Mouse (Mus musculus) heart, embryonic 16.5 days (tissue): Measurements from ENCODE around the gene Ptpn9. TPM values are rescaled to one million over a fixed set of nuclear protein-coding genes. Genes with fewer than 3 reads are reported as not detected.

Experiments
- ATAC-seq: fragments of 200-750 bp; cut with Nextera tagmentation; replicated peaks from 2 replicates; pipeline ENCODE4 v1.8.0; 2017; ENCODE audit warnings: moderate number of reproducible peaks; ENCODE audit not compliant: insufficient read depth, low FRiP score; ENCODE audit errors: extremely low read depth
- H3K27ac ChIP-seq: fragments of 300-500 bp; sonication (generic); 2 replicates; pipeline ENCODE4 v1.5.1; 2014; ENCODE audit warnings: mild to moderate bottlenecking, low read length, control low read depth, moderate library complexity
- H3K27me3 ChIP-seq: fragments of 300-500 bp; sonication (generic); 2 replicates; pipeline ENCODE4 v1.6.1; 2014; ENCODE audit warnings: low read length, mixed read lengths; ENCODE audit not compliant: control insufficient read depth, insufficient read depth
- H3K36me3 ChIP-seq: fragments of 300-500 bp; sonication (generic); 2 replicates; pipeline ENCODE4 v1.6.1; 2014; ENCODE audit not compliant: control insufficient read depth, insufficient read depth
- H3K4me1 ChIP-seq: fragments of 300-500 bp; sonication (generic); 2 replicates; pipeline ENCODE4 v1.6.1; 2014; ENCODE audit warnings: low read length, mixed read lengths; ENCODE audit not compliant: control insufficient read depth, insufficient read depth
- H3K4me2 ChIP-seq: fragments of 300-500 bp; sonication (generic); 2 replicates; pipeline ENCODE4 v1.6.1; 2014; ENCODE audit warnings: low read depth, mild to moderate bottlenecking, control low read depth, low read length
- H3K4me3 ChIP-seq: fragments of 300-500 bp; sonication (generic); 2 replicates; pipeline ENCODE4 v1.5.1; 2014; ENCODE audit warnings: mild to moderate bottlenecking, control low read depth, low read length
- H3K9ac ChIP-seq: fragments of 300-500 bp; sonication (generic); 2 replicates; pipeline ENCODE4 v1.6.1; 2014; ENCODE audit warnings: low read length, control low read depth
- H3K9me3 ChIP-seq: fragments of 300-500 bp; sonication (generic); replicated peaks from 2 replicates; pipeline ENCODE4 v1.6.1; 2016; ENCODE audit warnings: low read length; ENCODE audit not compliant: control insufficient read depth
- WGBS: fragments of 180-500 bp; shearing (Covaris S2); extraction: QIAGEN DNeasy Blood & Tissue Kit; methylation state at CpG from one replicate; pipeline ENCODE4 v1.1.7; 2014; 5-methylcytosine and 5-hydroxymethylcytosine counted together
- polyA plus RNA-seq: library from polyadenylated mRNA; unstranded; fragments of >200 nt; fragmentation: Nextera tagmentation; extraction: Ambion mirVana; gene quantifications from 2 replicates; pipeline ENCODE4 v1.2.1, GENCODE M21; 2015

Gene Ptpn9
- polyA plus RNA-seq, 1 experiment from 2014 or later: 12.7 TPM

- ATAC-seq: no peak
- peak overlapping the region; percentile 87 for H3K9ac ChIP-seq
- WGBS: 8% methylated on average over 17 of the region's 17 CpGs
- no peaks in the 10 kb centered on the region for H3K27me3 ChIP-seq
- H3K27ac ChIP-seq: peak overlapping the region; percentile 98
- H3K4me2 ChIP-seq: peak overlapping the region; percentile 81
- H3K9me3 ChIP-seq: no peaks in the 10 kb centered on the region
- H3K4me3 ChIP-seq: peak overlapping the region; percentile 91
- no peaks in the 10 kb centered on the region for H3K36me3 ChIP-seq
- peaks cover 26% of the 10 kb centered on the region for H3K4me1 ChIP-seq
These were observed 80.3 kb downstream of the Ptpn9 start for GRCm38 (mm10) chr9:57074822-57075603.

DNA sequence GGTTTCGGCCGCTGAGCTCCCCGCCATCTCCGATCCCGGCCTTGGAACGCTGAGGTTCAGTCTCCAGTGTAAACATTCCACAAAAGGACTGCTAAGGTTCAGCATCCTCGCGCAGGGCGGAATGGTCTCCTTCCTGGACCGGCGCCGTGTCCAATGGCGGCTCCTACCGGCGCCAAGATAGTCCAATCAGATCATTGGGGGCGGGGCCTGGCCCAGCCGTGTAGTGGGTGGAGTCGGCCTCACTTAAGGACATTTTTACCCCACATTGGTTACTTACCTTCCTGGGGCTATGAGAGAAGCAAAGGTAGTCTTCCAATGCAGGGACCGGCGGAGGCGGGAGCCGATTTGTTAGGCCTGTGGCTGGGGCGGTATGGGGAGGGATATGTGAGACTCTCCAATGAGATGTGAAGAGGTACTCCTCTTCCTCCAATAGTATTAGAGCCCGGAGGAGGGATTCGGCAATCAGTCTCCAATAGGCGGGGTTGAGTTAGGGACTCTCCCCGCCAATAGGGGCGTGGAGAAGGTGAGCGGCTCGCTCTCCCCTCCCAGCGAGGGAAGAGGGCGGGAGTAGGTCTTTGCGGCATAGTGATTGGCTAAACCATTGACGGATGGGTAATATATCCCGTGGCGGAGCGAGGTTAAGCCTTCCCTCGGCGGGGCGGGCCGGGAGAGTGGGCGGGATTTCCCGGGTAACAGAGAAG, 81.1 kb downstream of the Ptpn9 start:
- Histone ChIP-seq H3K4me3 (peak overlapping the region; percentile 99), H3K27ac (peak overlapping the region; percentile 100), H3K36me3 (no peaks in the 10 kb centered on the region), H3K9me3 (no peaks in the 10 kb centered on the region), H3K27me3 (no peaks in the 10 kb centered on the region), H3K4me1 (peaks cover 22% of the 10 kb centered on the region), H3K4me2 (peak overlapping the region; percentile 81), H3K9ac (peak overlapping the region; percentile 96)
- peak; percentile 78 for ATAC-seq
- WGBS: under 1% methylated on average over 40 of the region's 43 CpGs

GRCm38 (mm10) chr9:57076701-57077660, 82.3 kb downstream of the Ptpn9 start:
- Histone ChIP-seq H3K4me1 (peaks cover 17% of the 10 kb centered on the region), H3K36me3 (no peaks in the 10 kb centered on the region), H3K9me3 (no peaks in the 10 kb centered on the region), H3K4me3 (peak overlapping the region; percentile 99), H3K27ac (peak overlapping the region; percentile 100), H3K9ac (peak overlapping the region; percentile 96), H3K4me2 (peak overlapping the region; percentile 73), H3K27me3 (no peaks in the 10 kb centered on the region)
- WGBS: 1% methylated on average over 63 of the region's 72 CpGs
- ATAC-seq: peak; percentile 24

DNA sequence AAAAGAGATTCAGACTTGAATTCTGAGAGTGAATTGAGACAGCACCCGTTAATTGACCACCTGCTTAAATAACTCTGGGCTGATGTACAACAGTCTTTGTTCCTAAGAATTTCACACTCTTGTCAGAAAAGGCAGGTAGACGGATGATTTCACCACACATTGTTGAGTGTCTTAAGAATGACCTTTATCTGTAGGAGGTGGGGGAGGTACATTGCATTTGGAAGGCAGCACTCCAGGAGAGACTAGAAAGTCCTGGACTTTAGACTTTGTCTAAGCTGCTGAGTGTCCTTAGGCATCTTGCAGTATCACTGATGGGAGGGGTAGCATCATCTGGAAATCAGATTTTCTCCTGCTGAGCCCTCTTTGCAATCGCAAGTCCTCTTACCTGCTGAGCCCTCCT, 87.5 kb downstream of the Ptpn9 start:
- H3K27me3 ChIP-seq: no peaks in the 10 kb centered on the region
- ATAC-seq: no peak
- no peaks in the 10 kb centered on the region for H3K9me3 ChIP-seq
- H3K27ac ChIP-seq: no peak overlapping the region
- no peak overlapping the region for H3K4me3 ChIP-seq
- peaks cover 12% of the 10 kb centered on the region for H3K36me3 ChIP-seq
- H3K4me2 ChIP-seq: no peak overlapping the region
- no peak overlapping the region for H3K9ac ChIP-seq
- WGBS: 69% methylated on average over 3 of the region's 3 CpGs
- H3K4me1 ChIP-seq: peaks cover 9% of the 10 kb centered on the region; the same call in 1 of the 2 replicates

Other genes starting within 250 kb of the Ptpn9 start
- 1.3 and 1.8 TPM in 2 replicates for gene Lingo1, start 198.5 kb upstream of the Ptpn9 start, polyA plus RNA-seq
- 0.22 TPM in 2 replicates for gene Odf3l1, start 130.2 kb upstream of the Ptpn9 start, polyA plus RNA-seq
- gene Cspg4, start 129.9 kb upstream of the Ptpn9 start, polyA plus RNA-seq: 29.3 and 38.6 TPM in 2 replicates
- 7.5 and 8.2 TPM in 2 replicates for gene Snx33, start 66.6 kb upstream of the Ptpn9 start, polyA plus RNA-seq
- gene Imp3, start 57.4 kb upstream of the Ptpn9 start, polyA plus RNA-seq: 64.6 and 68.7 TPM in 2 replicates
- gene Snupn, start 44.0 kb upstream of the Ptpn9 start, polyA plus RNA-seq: 17.8 and 18.9 TPM in 2 replicates
- 20.6 and 22.9 TPM in 2 replicates for gene Sin3a, start 77.1 kb downstream of the Ptpn9 start, polyA plus RNA-seq
- gene Man2c1, start 135.8 kb downstream of the Ptpn9 start, polyA plus RNA-seq: 58.0 and 60.3 TPM in 2 replicates
- 7.7 and 8.1 TPM in 2 replicates for gene Neil1, start 153.4 kb downstream of the Ptpn9 start, polyA plus RNA-seq
- 70.7 and 73.5 TPM in 2 replicates for gene Commd4, start 163.4 kb downstream of the Ptpn9 start, polyA plus RNA-seq
- gene Trcg1, start 241.6 kb downstream of the Ptpn9 start, polyA plus RNA-seq: not detected in 2 replicates